Mouse (Mus musculus): ENCODE measurements around the gene Myh1.
A peak's percentile ranks its signal among the peaks of the same experiment; 100 is the strongest.

Myh1 gene

GRCm38 (mm10) chr11:67235639-67236358 is 35.9 kb downstream of the Myh1 start:
- peak; percentile 70 for DNase-seq (ENCODE audit: low read depth, low spot score)

- DNase-seq (ENCODE audit: low read depth, low spot score): no peak
Observed at GRCm38 (mm10) chr11:67236799-67237198, 36.9 kb downstream of the Myh1 start.

GRCm38 (mm10) chr11:67237481-67238079 is 37.7 kb downstream of the Myh1 start, which contains the start of gene Myh4:
TSS of gene Myh4 (plus strand) at chr11:67238029.
- no peak for DNase-seq (ENCODE audit: low read depth, low spot score)

GRCm38 (mm10) chr11:67241051-67241450 is 41.2 kb downstream of the Myh1 start:
- no peak for DNase-seq (ENCODE audit: low read depth, low spot score)

- DNase-seq (ENCODE audit: low read depth, low spot score): no peak
Observed at GRCm38 (mm10) chr11:67253691-67254090, 53.8 kb downstream of the Myh1 start.

- DNase-seq (ENCODE audit: low read depth, low spot score): no peak
Observed at GRCm38 (mm10) chr11:67257048-67257447, 57.2 kb downstream of the Myh1 start.

- no peak for DNase-seq (ENCODE audit: low read depth, low spot score)
Observed at GRCm38 (mm10) chr11:67260956-67261355, 61.1 kb downstream of the Myh1 start.

Data from 3T3-L1 (cell line).